Mouse (Mus musculus) layer of hippocampus, postnatal 10 days (tissue): Measurements from ENCODE around the gene Ppp2r3a. TPM values are rescaled to one million over a fixed set of nuclear protein-coding genes. Genes with fewer than 3 reads are reported as not detected.

Experiments
- DNase-seq, 2 experiments: peaks; one replicate each; pipeline ENCODE4 v3.0.0; 2021; ENCODE audit warnings: low spot score in 2 of 2
- long read RNA-seq: library from polyadenylated mRNA; stranded (forward); transcript quantifications from one replicate; pipeline ENCODE4 v2.0.0, GENCODE M21; 2023
- total RNA-seq, 2 experiments: library from RNA; stranded (reverse); gene quantifications; 2 replicates each; pipeline ENCODE4 v1.2.3; 2021

Ppp2r3a gene
- total RNA-seq: 10 to 100 TPM; 31.4 to 31.6 TPM
- long read RNA-seq, partial matches to known transcripts: 3 of 8 reads
- long read RNA-seq, other reads (novel, unspliced or antisense): 5 of 8 reads

DNA sequence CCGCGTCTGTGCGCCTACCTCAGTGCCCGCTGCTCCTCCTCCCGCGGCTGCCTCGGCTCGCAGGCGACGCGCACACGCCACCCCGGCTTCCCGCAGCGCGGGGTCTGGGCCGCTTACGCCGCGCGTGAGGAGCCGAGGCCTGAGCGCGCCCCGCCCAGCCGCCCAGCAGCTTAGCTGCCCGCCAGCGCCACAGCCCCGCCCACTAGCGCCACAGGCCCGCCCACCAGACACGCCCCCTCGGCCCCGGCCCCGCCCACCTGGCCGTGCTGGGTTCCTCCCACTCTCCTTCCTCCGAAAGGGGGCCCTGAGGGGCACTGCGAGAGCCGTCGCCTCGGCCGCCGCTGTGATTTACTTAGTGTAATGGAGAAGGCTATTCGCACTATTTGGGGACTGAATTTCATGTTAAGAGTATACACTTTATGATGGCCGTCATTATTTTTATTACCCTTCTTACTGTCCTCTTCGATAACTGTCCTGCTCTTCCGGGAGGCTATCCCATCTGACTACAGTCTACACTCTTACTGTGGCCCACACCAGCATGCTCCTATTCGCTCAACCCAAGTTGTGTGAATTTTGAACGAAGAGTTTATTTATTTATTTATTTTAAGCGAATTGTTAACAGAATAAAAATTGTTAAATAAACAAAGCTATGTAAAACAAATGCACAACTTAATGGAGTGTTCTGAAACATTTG is at the start of gene Ppp2r3a:
Ppp2r3a (minus strand) TSS at position 152 of the 694 bp plus-strand sequence.
- peak; percentile 100 for DNase-seq

DNA sequence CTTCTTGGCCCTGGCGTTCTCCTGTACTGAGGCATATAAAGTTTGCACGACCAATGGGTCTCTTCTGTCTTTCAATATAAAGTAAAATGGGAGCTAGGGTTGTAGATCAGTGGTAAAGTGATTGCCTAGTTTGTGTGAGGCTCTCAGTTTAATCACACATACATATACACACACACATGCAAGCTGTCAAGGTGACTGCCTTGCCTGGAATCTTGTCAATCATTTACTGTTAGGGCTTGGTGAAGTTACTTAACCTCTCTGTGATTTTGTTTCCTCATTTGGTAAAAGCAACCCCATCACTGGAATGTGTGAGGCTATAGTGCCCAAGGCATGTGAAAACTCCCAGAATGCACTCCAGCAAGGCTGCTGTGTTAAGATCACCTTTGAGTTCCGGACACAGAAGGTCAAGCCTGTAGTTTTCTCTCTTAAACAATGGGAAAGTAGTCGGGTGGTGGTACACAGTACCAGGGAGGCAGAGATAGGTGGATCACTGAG is 48.9 kb upstream of the Ppp2r3a start:
- no peak for DNase-seq

DNA sequence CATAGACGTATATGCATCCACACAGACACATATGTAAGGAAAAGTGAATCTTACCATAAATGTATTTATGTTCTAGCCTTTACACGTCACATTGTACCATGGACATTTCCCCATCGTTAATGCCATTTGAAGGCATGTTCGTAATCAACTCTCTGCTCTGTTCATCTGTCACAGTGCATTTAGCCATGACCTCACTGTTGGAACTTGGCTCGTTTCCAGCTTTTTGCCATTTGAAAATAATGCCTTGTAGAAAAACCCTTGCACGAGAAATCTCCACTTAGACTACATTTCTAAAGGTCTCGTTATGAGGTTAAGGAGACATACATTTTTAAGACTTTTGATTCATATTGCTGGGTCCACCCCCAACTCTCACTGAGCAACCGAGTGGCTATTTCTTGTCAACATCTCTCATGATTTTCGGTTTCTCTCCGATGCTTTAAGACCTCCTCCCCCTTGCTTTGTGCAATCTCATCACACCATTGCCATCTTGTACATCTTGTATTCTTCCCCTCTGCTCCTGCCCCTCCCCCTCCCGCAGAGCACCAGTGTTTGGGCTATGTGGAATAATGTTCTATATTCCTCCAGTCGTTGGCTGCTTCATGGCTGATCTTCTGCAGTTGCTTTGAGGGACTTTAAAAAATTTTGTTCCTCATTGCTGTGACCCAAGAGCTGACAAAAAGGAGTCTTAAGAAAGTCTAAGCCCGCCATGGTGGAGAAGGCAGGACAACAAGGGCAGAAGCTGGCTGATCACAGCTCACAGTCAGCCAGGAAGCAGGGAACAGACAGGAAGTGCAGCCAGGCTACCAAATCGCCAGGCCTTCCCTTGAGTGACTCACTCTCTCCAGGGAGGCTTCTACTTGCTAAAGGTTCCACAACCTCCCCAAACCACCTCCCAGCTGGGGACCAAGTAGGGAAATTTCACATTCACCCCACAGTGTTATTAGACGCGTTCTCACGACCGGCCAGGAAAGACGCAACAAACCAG is 40.4 kb upstream of the Ppp2r3a start:
- no peak for DNase-seq

DNA sequence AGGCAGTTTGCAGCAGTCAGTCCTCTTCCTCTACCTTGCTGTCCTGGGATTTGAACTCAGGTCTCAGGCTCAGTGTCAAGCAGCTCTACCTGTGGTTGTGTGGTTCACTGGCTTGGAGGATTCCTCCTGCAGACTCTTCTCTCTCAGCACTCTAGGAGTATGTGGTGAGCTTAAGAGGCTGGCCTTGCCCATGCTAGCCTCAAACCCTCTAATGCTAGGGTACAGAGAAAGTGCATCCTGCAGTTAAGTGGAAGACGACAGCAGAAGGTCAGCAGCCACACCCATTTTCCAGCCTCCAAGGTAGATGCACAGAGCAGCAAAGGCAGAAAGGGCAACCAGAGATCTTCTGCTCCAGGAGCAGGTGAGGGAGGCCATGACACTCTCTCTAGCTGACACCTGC is 39.3 kb upstream of the Ppp2r3a start:
- no peak for DNase-seq

DNA sequence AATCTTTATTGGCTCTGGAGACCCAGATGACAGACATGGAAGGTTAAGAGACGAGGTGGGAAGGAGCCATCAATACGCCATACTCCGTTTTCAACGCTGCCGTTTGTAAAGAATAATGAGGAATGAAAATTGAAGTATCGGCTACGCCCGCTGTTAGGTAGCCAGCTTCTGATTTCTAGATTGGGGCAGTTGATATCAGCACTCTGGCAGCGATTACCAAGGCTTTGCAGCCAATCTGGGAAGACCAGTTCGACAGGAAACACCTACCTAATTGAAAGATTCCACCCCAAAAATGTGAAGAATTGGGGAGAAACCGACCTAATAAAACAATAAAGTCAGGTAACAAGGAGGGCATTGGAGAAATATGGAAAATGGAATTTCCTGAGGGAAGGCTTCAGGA is 38.2 kb upstream of the Ppp2r3a start:
- DNase-seq: no peak

DNA sequence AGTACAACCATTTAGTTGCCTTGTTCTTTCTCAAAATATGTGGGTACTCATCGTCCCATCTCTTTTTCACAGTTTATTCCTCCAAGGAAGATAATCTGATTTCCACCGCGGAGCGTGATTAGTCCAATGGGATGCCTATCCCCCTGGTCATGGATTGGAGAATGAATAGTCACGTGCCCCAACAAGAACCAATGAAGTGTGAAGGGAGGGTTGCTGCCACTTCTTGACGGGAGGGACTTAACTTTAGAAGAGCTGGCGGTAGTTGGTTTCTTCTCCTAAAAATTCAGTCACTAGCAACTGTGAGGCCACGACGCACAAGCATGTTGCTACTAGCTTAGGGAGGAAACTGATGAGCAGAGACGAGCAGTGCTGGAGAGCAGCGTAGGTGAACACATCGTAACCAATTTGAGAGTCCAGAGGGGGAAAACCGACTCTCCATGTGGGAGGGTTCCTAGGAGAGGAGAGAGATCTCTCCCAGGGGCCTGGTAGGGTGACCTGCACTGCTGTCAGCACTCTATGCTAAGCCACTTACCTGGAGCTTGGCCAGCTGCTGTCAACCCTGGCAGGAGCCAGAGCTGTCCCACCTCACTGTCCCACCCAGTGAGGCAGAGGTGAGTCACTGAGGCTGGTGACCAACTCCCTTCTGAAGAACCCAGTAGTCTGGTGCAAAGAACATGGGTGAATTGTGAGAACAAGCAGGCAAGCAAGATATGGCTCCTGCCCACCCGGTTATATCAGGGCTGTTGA is 37.5 kb upstream of the Ppp2r3a start:
- no peak for DNase-seq

DNA sequence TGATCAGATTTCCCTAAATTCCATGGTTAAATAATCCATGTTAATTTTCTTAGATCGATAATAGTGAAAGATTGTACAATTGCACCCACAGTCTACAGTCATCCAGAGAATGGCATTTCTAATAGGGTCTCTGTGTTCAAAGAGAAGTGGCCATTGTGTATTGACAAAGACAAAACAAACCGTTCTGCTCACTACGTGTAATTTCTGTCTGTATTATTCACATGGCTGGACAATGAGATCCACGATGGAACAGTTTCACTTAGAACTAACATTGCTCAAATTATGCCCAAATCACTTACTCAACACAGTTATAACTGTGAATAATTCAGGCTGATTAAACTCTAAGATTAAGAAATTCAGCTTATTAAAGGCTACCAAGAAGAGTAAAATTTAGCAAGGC is 35.2 kb upstream of the Ppp2r3a start:
- DNase-seq: no peak

DNA sequence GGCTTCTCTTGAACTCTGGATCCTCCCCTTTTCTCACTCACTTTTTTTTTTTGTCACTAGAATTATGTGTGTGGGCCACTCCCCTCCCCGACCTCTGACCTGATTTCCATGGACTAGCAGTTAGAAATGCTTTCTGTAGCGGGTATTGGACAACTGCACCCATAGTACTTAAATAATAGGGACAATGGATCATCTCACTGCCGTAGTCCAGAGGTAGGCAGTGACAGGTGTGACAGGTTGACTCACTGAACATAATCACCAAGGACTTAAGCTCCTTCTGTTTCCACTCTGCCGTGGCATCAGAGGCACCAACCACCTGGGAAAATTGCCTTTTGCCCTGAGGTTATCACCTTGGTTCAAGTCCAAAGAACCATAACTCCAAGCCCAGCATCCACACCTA is 32.5 kb upstream of the Ppp2r3a start:
- DNase-seq: no peak

DNA sequence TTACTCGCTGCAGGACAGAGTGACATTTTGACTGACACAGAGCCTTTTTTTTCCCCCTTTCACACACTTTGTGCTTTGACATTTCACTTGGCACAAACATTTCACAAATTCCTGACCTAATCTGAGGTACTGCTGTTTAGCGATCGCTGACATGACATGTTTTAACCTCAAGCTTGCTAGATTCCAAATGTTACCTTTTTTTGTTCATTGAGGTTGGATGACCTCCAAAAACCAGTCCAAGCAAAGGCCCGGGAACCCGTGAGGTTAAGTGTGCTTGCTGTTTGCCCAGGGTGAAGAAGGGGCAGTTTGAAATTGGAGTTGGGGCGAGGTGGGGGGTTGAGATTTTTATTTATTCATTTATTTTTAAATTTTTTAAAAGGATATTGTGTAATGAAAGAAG is 31.1 kb upstream of the Ppp2r3a start:
- no peak for DNase-seq

DNA sequence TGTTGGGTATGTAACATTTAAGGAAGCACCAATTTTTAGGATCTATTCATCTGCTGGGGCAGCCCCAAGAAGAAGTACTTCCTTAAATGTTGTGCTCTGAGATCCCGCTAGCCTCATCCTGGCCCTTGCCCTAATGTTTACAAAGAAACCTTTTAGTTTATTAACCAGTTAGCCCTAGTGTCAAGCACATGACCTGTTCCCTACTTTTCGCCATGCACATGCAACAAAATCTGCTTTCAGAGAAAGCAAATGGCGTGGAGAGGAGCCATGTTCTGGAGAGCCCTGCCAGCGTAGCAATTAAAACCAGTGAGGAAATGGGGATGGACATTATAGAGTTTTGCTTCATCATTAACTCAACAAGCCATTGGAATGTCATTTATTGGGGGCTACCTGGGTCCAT is 30.3 kb upstream of the Ppp2r3a start:
- no peak for DNase-seq

DNA sequence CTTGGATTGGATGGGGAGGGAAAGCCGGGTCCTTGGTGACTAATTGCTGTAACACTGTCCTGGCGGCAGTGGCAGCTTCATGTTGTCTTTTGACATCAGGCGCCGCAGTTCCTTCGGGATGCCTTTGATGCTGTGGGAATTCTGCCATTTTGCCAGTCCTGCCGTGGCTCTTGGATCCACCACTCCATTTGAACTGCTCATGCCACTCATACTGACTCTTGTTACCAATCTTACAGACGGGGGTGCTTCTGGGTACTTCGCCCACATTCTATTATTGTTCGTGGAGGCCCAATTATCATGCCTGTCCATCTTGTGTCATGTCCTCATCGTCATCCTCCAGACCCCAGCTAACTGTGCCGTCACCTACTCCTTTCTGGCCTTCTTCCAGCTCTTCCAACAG is 29.7 kb upstream of the Ppp2r3a start:
- DNase-seq: no peak

DNA sequence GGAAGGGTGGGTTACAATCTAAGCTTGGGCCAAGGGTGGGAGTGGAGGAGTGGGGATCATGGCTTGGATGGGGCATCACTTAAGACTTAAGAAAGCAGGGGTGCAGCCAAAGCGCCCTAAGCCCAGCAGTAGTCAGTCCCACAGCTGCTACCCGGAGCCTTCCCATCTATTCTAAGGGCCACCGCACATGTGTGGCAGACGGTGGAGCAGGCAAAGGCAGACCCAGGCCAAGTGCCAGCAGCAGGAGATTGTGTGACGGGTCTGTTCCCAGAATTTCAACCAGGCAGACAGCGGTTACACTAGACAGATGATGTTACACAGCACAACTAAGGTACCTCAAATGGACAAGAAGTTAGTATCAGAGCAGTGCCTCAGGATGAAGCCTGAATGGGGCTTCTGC is 29.3 kb upstream of the Ppp2r3a start:
- no peak for DNase-seq

DNA sequence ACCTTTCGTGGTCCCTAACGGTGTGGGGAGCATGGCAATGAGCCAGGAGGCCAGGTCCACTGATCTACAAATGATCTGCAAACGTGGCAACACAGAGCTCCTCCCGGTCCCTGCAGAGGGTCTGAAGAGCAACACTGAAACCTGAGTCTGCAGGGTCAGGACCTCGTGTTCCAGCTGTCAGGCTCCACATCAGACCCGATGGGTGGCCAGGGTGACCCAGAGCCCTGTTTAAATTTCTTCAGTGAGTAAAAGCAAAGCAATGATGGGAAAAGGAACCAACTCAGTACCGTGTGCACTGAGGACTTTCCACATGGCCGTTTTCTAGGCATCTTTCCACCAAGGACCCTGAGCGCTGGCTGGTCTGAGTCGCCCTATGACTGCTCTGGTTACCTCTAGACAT is 28.6 kb upstream of the Ppp2r3a start:
- DNase-seq: no peak

DNA sequence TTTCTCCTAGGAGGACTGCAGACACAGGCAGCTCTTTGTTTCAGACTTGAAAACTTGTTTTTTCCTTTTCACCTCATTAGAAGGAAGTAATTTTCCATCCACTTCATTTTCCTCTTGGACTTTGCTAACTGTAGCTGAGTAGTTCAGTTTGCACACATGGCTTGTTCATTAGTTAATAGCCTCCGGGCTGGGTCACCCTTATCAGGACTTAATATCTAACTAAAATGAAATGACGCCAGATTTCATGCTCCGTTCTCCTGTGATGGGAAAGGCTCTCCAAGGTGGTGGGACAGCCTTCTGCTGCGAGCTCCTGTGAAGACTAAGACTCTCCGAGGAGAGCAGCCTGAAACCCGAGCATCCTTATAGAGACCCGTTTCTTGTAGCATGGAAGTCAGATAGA is 21.1 kb upstream of the Ppp2r3a start:
- no peak for DNase-seq

DNA sequence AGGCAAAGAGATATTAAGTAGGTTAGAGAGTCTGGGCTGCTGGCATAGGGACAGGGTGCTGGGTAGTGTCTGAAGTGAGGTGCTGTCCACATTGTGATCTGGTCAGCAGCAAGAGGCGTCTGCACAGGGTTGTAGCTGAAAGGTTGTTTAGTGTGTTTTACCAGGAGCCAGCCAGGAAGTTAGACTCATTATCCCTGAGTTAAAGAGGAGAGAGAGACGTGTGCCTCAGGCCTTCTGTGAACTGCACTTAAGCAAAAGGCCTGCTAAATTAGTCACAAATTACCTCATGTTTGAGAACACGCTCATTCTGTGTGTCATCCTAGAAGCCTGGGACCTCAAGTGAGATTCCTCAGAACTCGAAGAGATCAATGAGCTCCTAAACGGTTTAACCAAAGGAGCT is 18.4 kb upstream of the Ppp2r3a start:
- no peak for DNase-seq

DNA sequence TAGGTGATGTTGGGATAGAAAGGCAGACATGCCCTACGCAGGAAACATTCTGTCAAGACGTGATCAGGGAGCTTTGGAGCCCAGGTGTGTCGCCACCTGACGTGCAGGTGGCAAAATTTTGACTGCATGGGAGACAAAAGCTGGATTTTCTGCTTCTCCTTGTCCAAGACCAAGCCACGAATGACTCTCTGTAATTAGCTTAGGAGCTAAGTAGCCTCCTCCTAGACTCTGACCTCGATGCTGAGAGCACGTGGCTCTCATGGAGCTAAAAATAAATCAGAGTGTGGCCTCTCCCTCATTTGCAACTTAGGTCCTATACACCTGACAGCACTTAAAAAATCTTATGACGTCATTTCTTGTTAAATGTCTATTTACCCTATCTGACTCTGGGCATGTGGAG is 14.4 kb upstream of the Ppp2r3a start:
- DNase-seq: no peak

DNA sequence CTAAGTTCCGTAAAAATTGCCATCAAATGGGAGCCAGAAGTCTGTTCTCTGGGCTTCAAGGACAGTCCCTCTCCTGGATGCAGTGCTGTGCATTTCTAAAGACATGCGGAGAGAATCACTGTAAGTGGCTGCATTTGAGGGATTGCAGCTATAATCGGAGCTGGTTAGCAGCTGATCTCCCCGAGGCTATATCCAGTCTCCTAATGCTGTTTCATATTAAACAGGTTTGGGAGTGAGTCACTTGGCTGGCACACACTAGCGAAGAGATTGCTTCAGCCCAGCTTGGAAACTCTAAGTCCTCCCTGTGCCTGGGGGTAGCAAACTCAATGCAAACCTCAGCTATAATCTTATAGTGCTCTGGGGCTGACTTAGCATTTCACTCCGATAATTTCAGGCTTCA is 14.0 kb upstream of the Ppp2r3a start:
- DNase-seq: no peak

DNA sequence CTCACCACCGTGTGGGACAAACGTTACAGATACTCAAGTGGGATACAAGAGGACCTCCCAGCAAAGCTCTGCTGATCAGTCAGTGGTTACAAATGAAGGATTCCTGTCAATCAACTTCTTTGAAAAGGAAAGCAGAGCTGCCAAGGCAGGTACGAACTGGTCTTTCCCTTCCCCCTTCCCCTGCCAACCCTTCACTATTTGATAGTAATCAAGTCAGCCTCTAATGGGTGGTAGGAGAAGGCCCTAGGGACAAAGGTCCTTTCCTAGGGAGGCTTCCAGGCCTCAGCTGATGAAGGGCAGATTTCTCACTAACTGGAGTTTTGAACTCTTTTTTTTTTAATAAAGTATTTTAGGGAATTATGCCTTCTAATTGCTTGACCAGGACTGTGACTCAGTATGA is 11.2 kb upstream of the Ppp2r3a start:
- no peak for DNase-seq

DNA sequence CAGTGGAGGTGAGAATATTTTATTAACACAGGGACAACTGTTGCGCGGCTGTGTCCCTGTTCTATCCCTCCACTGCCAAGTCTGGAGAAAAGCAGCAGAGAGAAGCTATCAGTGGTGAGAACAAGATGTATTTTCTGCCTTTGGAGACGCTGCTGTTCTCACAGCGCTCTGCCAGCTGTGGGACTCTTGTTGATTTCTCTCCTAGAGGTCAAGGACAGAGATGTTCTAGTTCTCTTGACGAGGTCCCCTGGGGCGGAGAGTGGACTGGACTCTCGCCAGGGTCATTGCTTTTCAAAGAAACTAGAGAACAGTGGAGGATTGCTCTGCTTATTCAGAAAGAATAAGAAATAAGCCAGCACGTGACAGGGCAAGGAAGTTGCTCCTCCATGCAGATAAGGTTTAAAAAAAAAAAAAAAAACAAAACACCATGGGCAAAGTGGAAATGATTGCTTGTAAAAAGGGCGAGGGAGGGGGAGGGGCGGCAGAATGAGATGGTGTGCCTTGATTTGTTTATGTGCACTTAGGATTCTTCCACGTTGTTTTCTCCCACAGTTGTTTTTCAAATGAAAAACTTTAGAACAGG is 10.5 kb upstream of the Ppp2r3a start:
- no peak for DNase-seq

DNA sequence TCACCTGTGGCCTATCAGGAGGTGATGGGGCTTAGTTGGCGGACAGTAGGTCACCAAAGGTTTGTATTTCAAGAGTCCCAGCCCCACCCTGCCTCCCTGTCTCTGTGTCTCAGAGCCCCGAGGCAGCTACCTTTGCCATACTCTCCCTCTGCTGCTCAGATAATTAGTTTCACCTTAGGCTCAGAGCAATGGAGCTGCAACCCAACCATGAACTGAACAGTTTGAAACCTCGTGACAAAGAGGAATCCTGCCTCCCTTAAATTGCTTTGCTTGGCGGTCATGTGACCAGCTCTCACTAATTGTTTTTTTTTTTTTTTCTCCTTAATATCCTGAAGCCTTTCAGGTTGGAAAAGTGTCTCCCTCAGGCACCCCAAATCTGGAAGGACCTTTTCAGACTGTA is 9.8 kb upstream of the Ppp2r3a start:
- no peak for DNase-seq

DNA sequence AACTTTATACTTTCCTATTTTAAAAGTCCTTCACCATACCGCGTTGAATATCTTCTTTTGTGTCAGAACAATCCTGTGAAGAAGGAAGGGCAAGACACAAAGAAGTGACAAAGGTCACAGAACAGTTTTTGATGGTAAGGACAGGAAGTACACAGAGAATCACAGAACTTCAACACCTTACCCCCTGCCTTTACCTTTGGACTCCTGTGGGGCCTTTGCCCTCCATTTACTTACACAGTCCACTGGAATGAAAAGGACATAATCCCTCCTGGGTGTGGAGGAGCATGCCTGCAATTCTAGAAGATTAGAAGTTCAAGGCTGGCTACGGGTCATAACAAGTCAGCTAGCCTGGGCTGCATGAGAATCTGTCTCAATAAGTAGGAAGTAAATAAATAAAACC is 1.5 kb upstream of the Ppp2r3a start:
- DNase-seq: no peak
